Mouse (Mus musculus) intestine, embryonic 14.5 days (tissue): ENCODE measurements at regions not wholly inside any gene's neighbourhood (a gene's known extent, or its start where the extent isn't known, plus 50 kb on each side); places are given as distances from the start of the nearest gene placed in this dataset.

Experiments used
- ATAC-seq: fragments of 200-750 bp; cut with Nextera tagmentation; replicated peaks from 2 replicates; pipeline ENCODE4 v1.8.0; 2017; ENCODE audit warnings: low read depth, moderate number of reproducible peaks, moderate TSS enrichment, moderate library complexity; ENCODE audit not compliant: low FRiP score, low TSS enrichment
- DNase-seq: peaks from one replicate; pipeline ENCODE4 v3.0.0-alpha.2; 2018; ENCODE audit warnings: low spot score
- H3K27ac ChIP-seq: fragments of 300-500 bp; sonication (generic); 2 replicates; pipeline ENCODE4 v1.5.1; 2014; ENCODE audit warnings: low read depth, mild to moderate bottlenecking, control low read depth
- H3K27me3 ChIP-seq: fragments of 300-500 bp; sonication (generic); replicated peaks from 2 replicates; pipeline ENCODE4 v1.6.1; 2014; ENCODE audit warnings: low read length, control low read depth; ENCODE audit not compliant: control insufficient read depth, insufficient read depth
- H3K36me3 ChIP-seq: fragments of 300-500 bp; sonication (generic); 2 replicates; pipeline ENCODE4 v1.6.1; 2014; ENCODE audit warnings: low read length, control low read depth; ENCODE audit not compliant: control insufficient read depth, insufficient read depth
- H3K4me1 ChIP-seq: fragments of 300-500 bp; sonication (generic); replicated peaks from 2 replicates; pipeline ENCODE4 v1.6.1; 2014; ENCODE audit warnings: low read length, control low read depth, mixed read lengths; ENCODE audit not compliant: control insufficient read depth, insufficient read depth
- H3K4me2 ChIP-seq: fragments of 300-500 bp; sonication (generic); 2 replicates; pipeline ENCODE4 v1.6.1; 2014; ENCODE audit warnings: low read length
- H3K4me3 ChIP-seq: fragments of 300-500 bp; sonication (generic); 2 replicates; pipeline ENCODE4 v1.5.1; 2014; ENCODE audit warnings: low read depth, low read length, control low read depth, mixed read lengths
- H3K9ac ChIP-seq: fragments of 300-500 bp; sonication (generic); 2 replicates; pipeline ENCODE4 v1.6.1; 2014; ENCODE audit warnings: mild to moderate bottlenecking, low read length
- H3K9me3 ChIP-seq: fragments of 300-500 bp; sonication (generic); 2 replicates; pipeline ENCODE4 v1.6.1; 2016; ENCODE audit warnings: low read length, control low read depth; ENCODE audit not compliant: control insufficient read depth
- WGBS: fragments of 180-500 bp; shearing (Covaris S2); extraction: QIAGEN DNeasy Blood & Tissue Kit; methylation state at CpG from one replicate; pipeline ENCODE4 v1.1.7; 2014; 5-methylcytosine and 5-hydroxymethylcytosine counted together

DNA sequence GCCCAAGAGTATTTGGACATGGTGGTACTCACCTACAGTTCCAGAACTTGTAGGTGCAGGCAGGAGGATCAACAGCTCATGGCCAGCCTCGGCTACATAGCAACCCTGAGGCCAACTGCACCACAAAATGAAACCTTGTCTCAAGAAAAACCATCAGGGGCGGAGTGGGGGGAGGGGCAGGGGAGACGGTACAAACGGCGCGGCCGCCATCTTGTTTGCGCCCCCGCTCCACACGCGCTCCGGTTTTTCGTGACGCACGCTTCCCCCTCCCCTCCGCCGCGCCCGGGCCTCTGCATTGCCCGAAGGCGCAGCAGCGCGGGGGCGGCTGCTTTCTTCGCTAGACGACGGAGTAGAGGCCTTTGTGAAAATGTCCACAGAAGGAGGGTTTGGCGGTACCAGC is 117.9 kb upstream of the Apob start:
- Histone ChIP-seq H3K9me3 (no peaks in the 10 kb centered on the region), H3K36me3 (no peaks in the 10 kb centered on the region), H3K9ac (no peak overlapping the region), H3K27me3 (no peaks in the 10 kb centered on the region), H3K4me3 (no peak overlapping the region), H3K4me1 (no peaks in the 10 kb centered on the region), H3K27ac (no peak overlapping the region), H3K4me2 (no peak overlapping the region)
- WGBS: 85% methylated on average over 28 of the region's 28 CpGs
- DNase-seq (no peak), ATAC-seq (no peak)

DNA sequence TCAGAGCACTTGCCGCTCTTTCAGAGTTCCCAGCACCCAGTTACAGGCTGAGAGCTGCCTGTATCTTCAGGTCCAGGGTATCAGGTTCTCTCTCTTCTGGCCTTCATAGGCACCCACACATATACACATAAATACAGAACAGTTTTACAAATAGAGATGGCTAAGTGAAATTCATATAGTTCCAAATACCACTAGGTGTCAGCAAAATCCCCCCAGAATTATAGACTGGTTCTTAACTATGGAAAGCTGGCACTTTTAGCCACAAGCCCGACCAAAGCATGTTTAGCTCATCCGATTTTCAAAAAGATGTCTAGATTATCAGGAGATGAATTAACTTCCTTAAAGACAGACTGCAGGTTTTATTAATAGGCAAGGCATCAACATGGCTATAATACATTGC is 107.4 kb upstream of the Apob start:
- 56% methylated on average over 3 of the region's 3 CpGs for WGBS
- H3K9me3 ChIP-seq: no peaks in the 10 kb centered on the region
- ATAC-seq: no peak

DNA sequence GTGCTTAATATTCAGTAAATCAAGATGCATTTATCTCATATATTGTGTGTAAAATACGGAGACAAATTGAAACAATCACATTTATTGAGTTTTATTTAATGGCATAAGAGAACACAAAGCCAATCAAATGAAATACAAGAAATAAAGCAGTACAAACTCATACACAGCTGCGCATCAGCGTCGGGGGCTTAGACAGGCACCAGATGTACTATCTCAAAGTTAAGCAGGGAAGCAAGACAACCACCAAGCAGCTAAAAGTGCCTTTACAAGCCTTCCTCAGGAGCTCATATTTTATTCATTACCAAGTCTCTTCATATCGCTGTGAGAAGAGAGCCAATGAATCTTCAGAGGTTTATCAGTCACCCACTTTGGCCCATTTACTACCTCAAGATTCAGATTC is 107.0 kb upstream of the Apob start:
- no peaks in the 10 kb centered on the region for H3K9me3 ChIP-seq
- no peak for DNase-seq
- ATAC-seq: no peak
- H3K9ac ChIP-seq: no peak overlapping the region
- no peak overlapping the region for H3K4me2 ChIP-seq
- H3K27ac ChIP-seq: no peak overlapping the region
- no peaks in the 10 kb centered on the region for H3K36me3 ChIP-seq
- no peaks in the 10 kb centered on the region for H3K27me3 ChIP-seq
- no peaks in the 10 kb centered on the region for H3K4me1 ChIP-seq
- 59% methylated on average over 5 of the region's 5 CpGs for WGBS
- H3K4me3 ChIP-seq: no peak overlapping the region

More for the DNA sequence above, 107.4 kb upstream of the Apob start:
- H3K27ac ChIP-seq: no peak overlapping the region
- no peak overlapping the region for H3K4me3 ChIP-seq
- DNase-seq: no peak
- no peaks in the 10 kb centered on the region for H3K27me3 ChIP-seq
- no peak overlapping the region for H3K9ac ChIP-seq
- no peaks in the 10 kb centered on the region for H3K36me3 ChIP-seq
- H3K4me1 ChIP-seq: no peaks in the 10 kb centered on the region
- H3K4me2 ChIP-seq: no peak overlapping the region

DNA sequence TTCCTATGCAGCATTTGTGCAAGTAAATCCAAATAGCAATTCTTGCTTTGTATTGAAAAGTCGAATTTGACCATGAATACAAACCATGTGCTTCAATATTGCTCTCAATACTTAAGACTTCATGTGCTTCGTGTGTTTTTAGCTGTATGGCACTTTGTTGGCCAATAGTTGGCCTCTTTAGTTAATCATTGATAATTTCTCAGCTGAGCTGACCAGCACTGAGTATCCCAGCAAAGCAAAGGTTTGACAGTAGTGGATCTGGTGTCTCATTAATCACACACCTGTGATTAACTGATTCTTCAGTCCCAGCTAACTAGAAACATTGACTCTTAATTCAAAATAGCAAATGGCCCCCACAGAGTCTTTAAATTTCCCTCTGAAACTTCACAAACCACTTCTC is 102.0 kb upstream of the Apob start:
- no peaks in the 10 kb centered on the region for H3K4me1 ChIP-seq
- no peak overlapping the region for H3K9ac ChIP-seq
- H3K4me3 ChIP-seq: no peak overlapping the region
- DNase-seq: no peak
- H3K9me3 ChIP-seq: no peaks in the 10 kb centered on the region
- H3K27ac ChIP-seq: no peak overlapping the region
- ATAC-seq: no peak
- no peaks in the 10 kb centered on the region for H3K27me3 ChIP-seq
- no peak overlapping the region for H3K4me2 ChIP-seq
- no peaks in the 10 kb centered on the region for H3K36me3 ChIP-seq
- WGBS: 70% methylated on average over 2 of the region's 2 CpGs

DNA sequence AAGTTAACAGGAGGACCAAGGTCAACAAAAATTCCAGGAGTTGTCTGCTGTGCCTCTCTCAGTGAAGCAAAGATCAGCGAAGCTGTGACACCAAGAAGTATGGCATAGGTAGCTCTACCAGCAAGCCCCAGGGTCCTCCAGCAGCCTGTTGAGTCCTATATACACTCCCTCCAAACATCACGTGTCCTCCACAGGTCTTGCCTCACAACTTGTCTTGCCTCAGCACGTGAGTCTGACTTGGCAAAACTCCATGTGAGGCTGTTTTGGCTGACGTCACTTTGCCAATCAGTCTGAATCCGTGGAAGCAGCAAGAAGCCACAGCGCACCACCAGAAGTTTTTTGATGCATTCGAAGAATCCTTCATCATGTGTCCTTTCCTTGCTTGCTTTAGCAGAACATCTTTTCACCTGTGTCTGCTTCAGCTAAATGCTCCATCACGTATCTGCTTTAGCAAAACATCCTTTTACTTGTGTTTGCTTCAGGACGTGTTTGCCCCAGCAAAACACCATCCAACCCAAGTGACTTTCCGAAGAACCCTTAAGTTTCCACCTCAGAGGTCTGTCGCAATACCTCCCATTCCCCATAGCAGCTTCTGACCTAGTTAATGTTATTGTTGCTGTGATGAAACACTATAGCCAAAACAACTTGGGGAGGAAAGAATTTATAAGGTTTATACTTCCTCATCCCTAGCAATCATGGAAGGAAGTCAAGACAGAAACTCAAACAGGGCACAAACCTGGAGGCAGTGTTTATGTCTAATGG is 101.0 kb upstream of the Apob start:
- H3K4me3 ChIP-seq: no peak overlapping the region

DNA sequence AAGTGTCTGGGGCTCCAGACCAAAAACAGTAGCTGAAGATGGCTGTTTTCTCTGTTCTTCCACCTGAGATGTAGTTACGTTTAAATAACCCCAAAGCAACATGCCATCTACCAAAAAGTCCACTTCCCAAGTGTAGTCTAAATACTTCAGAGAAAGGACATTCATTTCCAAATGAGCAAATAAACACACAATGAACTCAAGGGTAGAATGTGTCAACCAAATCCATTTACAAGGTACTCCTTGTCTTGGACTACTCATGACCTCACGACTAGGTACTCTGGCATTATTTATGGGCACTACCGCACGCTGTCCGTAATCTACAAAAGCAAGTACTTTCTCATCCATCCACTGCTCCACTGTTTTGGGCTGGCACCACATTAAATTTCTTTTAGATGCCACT is 98.7 kb upstream of the Apob start:
- WGBS: 85% methylated on average over 5 of the region's 5 CpGs
- no peak overlapping the region for H3K27ac ChIP-seq
- no peaks in the 10 kb centered on the region for H3K27me3 ChIP-seq
- no peaks in the 10 kb centered on the region for H3K36me3 ChIP-seq
- no peak overlapping the region for H3K4me3 ChIP-seq
- H3K9ac ChIP-seq: no peak overlapping the region
- ATAC-seq (no peak), DNase-seq (no peak)
- H3K9me3 ChIP-seq: no peaks in the 10 kb centered on the region
- no peak overlapping the region for H3K4me2 ChIP-seq
- no peaks in the 10 kb centered on the region for H3K4me1 ChIP-seq

More for the DNA sequence above, 101.0 kb upstream of the Apob start:
- Histone ChIP-seq H3K4me2 (no peak overlapping the region), H3K9ac (no peak overlapping the region), H3K9me3 (no peaks in the 10 kb centered on the region), H3K36me3 (no peaks in the 10 kb centered on the region), H3K4me1 (no peaks in the 10 kb centered on the region), H3K27ac (no peak overlapping the region), H3K27me3 (no peaks in the 10 kb centered on the region)
- no peak for DNase-seq
- no peak for ATAC-seq
- 89% methylated on average over 11 of the region's 11 CpGs for WGBS

DNA sequence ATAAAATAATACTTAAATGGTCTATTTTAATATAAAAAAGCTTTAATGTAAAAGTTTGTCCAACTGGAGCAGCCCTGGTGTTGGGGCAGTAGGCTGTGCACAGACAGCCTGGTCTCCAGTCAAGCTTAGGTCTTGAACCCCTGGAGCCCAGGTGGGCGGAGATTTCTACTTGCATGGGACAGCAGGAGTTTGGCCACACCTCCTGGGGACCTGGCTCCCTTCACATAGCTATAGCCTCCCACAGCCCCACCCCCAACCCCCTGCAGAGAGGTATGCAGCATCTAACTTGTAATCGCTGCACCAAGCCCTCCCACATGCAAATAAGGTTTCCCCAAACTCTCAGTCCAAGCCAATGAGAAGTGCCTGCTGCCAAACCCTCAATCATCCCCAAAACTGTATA is 81.3 kb upstream of the Apob start:
- 70% methylated on average over 2 of the region's 2 CpGs for WGBS
- Histone ChIP-seq H3K36me3 (no peaks in the 10 kb centered on the region), H3K27ac (no peak overlapping the region), H3K9me3 (no peaks in the 10 kb centered on the region), H3K4me1 (no peaks in the 10 kb centered on the region), H3K9ac (no peak overlapping the region), H3K27me3 (no peaks in the 10 kb centered on the region), H3K4me2 (no peak overlapping the region), H3K4me3 (no peak overlapping the region)
- DNase-seq (no peak), ATAC-seq (no peak)

DNA sequence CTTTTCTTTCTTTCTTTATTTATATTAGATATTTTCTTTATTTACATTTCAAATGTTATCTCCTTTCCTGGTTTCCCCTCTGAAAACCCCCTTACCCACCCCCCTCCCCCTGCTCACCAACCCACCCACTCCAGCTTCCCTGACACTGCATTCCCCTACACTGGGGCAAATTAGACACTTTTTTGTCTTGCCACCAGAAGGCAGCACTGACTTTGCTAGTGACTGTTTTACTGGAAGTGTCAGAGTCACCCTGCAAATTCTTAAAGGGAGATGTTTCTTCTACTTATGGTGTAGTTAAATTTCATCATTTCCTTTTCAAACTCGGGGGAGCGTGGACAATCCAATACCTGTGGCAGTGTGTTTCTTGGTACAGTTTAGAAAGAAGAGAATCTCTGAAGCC is 72.1 kb upstream of the Apob start:
- H3K4me3 ChIP-seq: no peak overlapping the region
- no peak for ATAC-seq
- H3K9ac ChIP-seq: no peak overlapping the region
- no peak overlapping the region for H3K4me2 ChIP-seq
- no peak for DNase-seq
- no peaks in the 10 kb centered on the region for H3K4me1 ChIP-seq
- no peaks in the 10 kb centered on the region for H3K9me3 ChIP-seq
- H3K27ac ChIP-seq: no peak overlapping the region
- WGBS: 76% methylated on average over 2 of the region's 2 CpGs
- H3K36me3 ChIP-seq: no peaks in the 10 kb centered on the region
- H3K27me3 ChIP-seq: no peaks in the 10 kb centered on the region

DNA sequence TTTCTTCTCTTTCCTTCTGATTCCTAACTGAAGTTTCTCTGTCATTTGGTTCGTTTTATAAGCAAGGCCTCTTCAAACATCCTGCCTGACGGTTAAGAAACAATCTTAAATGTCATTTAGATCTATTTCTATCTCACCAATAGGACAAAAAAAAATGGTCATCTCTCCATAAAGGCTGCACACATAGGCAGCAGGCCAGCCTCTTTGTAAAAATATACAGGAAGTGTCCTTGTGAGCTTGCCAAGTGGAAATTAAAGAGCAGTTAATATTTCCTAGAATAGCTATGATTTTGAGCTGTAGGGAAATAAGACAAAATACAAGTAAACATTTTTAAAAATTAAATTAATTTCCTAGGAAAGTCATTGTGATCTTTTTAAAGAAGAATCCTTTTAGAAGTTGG is 70.6 kb upstream of the Apob start:
- ATAC-seq: no peak
- no peaks in the 10 kb centered on the region for H3K27me3 ChIP-seq
- no peaks in the 10 kb centered on the region for H3K4me1 ChIP-seq
- 58% methylated on average over 2 of the region's 2 CpGs for WGBS
- no peak overlapping the region for H3K27ac ChIP-seq
- no peak overlapping the region for H3K4me2 ChIP-seq
- no peak for DNase-seq
- H3K9ac ChIP-seq: no peak overlapping the region
- no peaks in the 10 kb centered on the region for H3K9me3 ChIP-seq
- no peaks in the 10 kb centered on the region for H3K36me3 ChIP-seq
- no peak overlapping the region for H3K4me3 ChIP-seq
